Mouse (Mus musculus) cerebellum, postnatal 10 days (tissue): ENCODE measurements around the gene Slc41a2.

Experiments
- DNase-seq, 2 experiments: peaks; one replicate each; pipeline ENCODE4 v3.0.0; 2021; ENCODE audit warnings: mixed read lengths in 2 of 2

Slc41a2 gene

GRCm38 (mm10) chr10:83219729-83220128 lies 118.0 kb downstream of the Slc41a2 start:
- peak; percentile 86 to 89 for DNase-seq

GRCm38 (mm10) chr10:83218778-83219177 lies 118.9 kb downstream of the Slc41a2 start:
- DNase-seq: no peak

GRCm38 (mm10) chr10:83217256-83217655 lies 120.4 kb downstream of the Slc41a2 start:
- no peak for DNase-seq

- no peak for DNase-seq
Measured at GRCm38 (mm10) chr10:83215559-83215958, 122.1 kb downstream of the Slc41a2 start.

GRCm38 (mm10) chr10:83212618-83213017 lies 125.1 kb downstream of the Slc41a2 start:
- no peak for DNase-seq

GRCm38 (mm10) chr10:83210968-83211583 lies 126.6 kb downstream of the Slc41a2 start:
- no peak for DNase-seq

GRCm38 (mm10) chr10:83210122-83210521 lies 127.6 kb downstream of the Slc41a2 start:
- DNase-seq: no peak

GRCm38 (mm10) chr10:83209388-83209787 lies 128.3 kb downstream of the Slc41a2 start:
- no peak for DNase-seq

- DNase-seq: no peak
Measured at GRCm38 (mm10) chr10:83208436-83208835, 129.2 kb downstream of the Slc41a2 start.

- DNase-seq: peak in 1 of 2 experiments; percentile 47
Measured at GRCm38 (mm10) chr10:83202906-83203702, 134.6 kb downstream of the Slc41a2 start.

GRCm38 (mm10) chr10:83201525-83201924 lies 136.2 kb downstream of the Slc41a2 start:
- no peak for DNase-seq

- DNase-seq: no peak
Measured at GRCm38 (mm10) chr10:83199290-83199689, 138.4 kb downstream of the Slc41a2 start.

GRCm38 (mm10) chr10:83198692-83199091 lies 139.0 kb downstream of the Slc41a2 start:
- no peak for DNase-seq

GRCm38 (mm10) chr10:83197690-83198336 lies 139.9 kb downstream of the Slc41a2 start:
- DNase-seq: peak; percentile 88 to 91

GRCm38 (mm10) chr10:83191982-83192381 lies 145.7 kb downstream of the Slc41a2 start:
- DNase-seq: no peak

- no peak for DNase-seq
Measured at GRCm38 (mm10) chr10:83191476-83191875, 146.2 kb downstream of the Slc41a2 start.

GRCm38 (mm10) chr10:83189071-83189470 lies 148.6 kb downstream of the Slc41a2 start:
- no peak for DNase-seq

- peak; percentile 52 to 71 for DNase-seq
Measured at GRCm38 (mm10) chr10:83186984-83187383, 150.7 kb downstream of the Slc41a2 start.

- no peak for DNase-seq
Measured at GRCm38 (mm10) chr10:83186167-83186566, 151.5 kb downstream of the Slc41a2 start.

- DNase-seq: no peak
Measured at GRCm38 (mm10) chr10:83185121-83185520, 152.6 kb downstream of the Slc41a2 start.

- DNase-seq: peak; percentile 78 to 83
Measured at GRCm38 (mm10) chr10:83184480-83185069, 153.1 kb downstream of the Slc41a2 start.

GRCm38 (mm10) chr10:83183634-83184479 lies 153.8 kb downstream of the Slc41a2 start:
- no peak for DNase-seq
